Mouse (Mus musculus) erythroblast, embryonic 14.5 days (primary cell): Measurements from ENCODE around the gene Wdfy4. TPM values are rescaled to one million over a fixed set of nuclear protein-coding genes. Genes with fewer than 3 reads are reported as not detected.

Experiments used
- H3K27me3 ChIP-seq: 2 replicates; pipeline ENCODE4 v1.6.1; 2012; ENCODE audit warnings: inconsistent platforms; ENCODE audit not compliant: control insufficient read depth
- H3K36me3 ChIP-seq: 2 replicates; pipeline ENCODE4 v1.6.1; 2012; ENCODE audit warnings: mild to moderate bottlenecking, inconsistent platforms; ENCODE audit not compliant: control insufficient read depth
- H3K4me1 ChIP-seq: 2 replicates; pipeline ENCODE4 v1.6.1; 2012; ENCODE audit warnings: inconsistent platforms; ENCODE audit not compliant: control insufficient read depth
- H3K4me3 ChIP-seq: replicated peaks from 2 replicates; pipeline ENCODE3; 2012; ENCODE audit warnings: moderate library complexity, mild to moderate bottlenecking, inconsistent platforms
- H3K9me3 ChIP-seq: 2 replicates; pipeline ENCODE4 v1.6.1; 2012; ENCODE audit warnings: low read length, inconsistent platforms, mixed read lengths; ENCODE audit not compliant: control insufficient read depth
- GATA1 ChIP-seq: IDR thresholded peaks from 2 replicates; pipeline ENCODE4 v1.6.1; 2012; ENCODE audit warnings: low read length, inconsistent platforms, mixed read lengths
- TAL1 ChIP-seq: IDR thresholded peaks from 3 replicates; pipeline ENCODE4 v1.6.1; 2012; ENCODE audit warnings: low read length, inconsistent platforms, mixed read lengths
- polyA plus RNA-seq: library from polyadenylated mRNA; stranded (reverse); fragments of >175 nt; gene quantifications from 2 replicates; pipeline ENCODE4 v1.2.3, GENCODE M21; 2012

Wdfy4 gene
- polyA plus RNA-seq, 1 experiment: 0.02 TPM

DNA sequence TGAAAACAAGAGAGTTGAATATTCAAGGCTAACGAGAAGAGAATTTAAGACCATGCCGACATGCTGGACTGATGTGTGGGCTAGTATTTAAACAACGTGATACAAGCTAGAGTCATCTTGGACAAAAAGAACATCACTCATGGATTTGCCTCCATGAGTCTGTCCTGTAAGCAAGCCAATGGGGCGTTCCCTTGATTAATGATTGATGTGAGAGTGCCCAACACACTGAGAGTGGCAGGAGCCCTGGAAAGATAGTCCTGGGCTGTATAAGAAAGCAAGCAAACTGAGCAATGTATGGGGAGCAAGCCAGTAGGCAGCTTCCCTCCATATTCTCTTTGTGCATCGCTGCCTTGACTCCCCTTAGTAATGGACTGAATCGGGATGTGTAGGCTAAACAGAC lies 106.7 kb downstream of the Wdfy4 start:
- Histone ChIP-seq H3K9me3 (no peaks in the 10 kb centered on the region), H3K4me1 (no peaks in the 10 kb centered on the region), H3K27me3 (no peaks in the 10 kb centered on the region), H3K36me3 (no peaks in the 10 kb centered on the region), H3K4me3 (no peak overlapping the region)
- TF ChIP-seq GATA1: no peak
- no peak for TF ChIP-seq TAL1

DNA sequence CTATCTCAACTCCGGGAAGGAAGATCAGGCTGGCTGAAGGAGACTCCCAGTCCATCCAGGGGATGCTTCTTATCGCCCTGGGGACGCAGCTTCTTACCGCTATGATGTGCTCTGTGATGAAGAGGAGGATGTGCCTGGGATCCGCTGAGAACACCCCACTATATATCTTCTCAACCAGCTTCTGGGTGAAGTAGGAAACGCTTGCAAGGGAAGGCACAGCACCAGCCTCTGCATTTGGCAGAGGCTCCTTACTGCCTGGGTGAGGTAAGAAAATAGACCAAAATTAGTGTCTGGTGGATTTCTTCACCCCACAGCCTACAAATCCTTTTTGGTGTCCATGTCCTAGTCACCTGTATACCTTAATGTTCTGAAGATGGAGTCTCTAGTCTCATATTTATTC lies 107.2 kb downstream of the Wdfy4 start:
- Histone ChIP-seq H3K27me3 (no peaks in the 10 kb centered on the region), H3K36me3 (no peaks in the 10 kb centered on the region), H3K4me3 (no peak overlapping the region), H3K9me3 (no peaks in the 10 kb centered on the region), H3K4me1 (no peaks in the 10 kb centered on the region)
- TF ChIP-seq GATA1: no peak
- TF ChIP-seq TAL1: no peak

DNA sequence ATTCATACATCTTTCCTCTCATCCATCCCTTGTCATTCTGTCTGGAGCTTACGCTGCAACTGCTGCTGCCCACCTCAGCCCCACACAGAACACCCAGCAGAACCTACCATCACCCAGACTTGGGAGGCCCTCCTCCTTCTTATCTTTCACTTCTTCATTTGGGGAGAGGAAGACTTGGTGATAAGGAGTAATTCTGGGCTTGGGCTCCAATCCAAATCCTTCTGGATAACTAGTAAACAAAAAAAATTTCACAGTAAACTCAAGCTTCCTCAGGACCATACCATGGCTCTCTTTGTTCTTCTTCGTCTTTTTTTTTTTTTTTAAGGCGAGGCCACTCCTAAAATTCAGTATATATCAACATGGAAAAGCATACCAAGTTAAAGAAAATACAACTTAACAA lies 112.0 kb downstream of the Wdfy4 start:
- TF ChIP-seq GATA1 (no peak), TAL1 (no peak)
- no peaks in the 10 kb centered on the region for H3K9me3 ChIP-seq

DNA sequence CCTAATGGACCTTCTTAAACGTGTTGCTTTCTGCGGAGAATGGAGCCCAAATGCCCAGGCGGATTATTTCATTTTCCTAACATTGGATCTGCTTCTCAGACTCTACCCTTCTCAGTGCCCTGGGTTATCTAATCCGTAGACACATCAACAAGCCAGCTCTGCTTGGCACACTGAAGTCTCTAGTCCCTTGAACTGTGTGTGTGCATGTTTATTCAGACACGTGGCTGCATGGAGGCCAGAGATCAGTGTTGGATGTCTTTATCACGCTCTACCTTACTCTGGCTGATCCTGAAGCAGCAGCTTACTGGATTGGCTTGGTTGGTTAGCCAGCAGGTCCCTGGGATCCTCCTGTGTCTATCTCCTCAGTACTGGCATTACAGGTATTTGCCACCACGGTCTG lies 113.0 kb downstream of the Wdfy4 start:
- no peaks in the 10 kb centered on the region for H3K36me3 ChIP-seq
- no peaks in the 10 kb centered on the region for H3K9me3 ChIP-seq
- no peak overlapping the region for H3K4me3 ChIP-seq
- TF ChIP-seq TAL1 (no peak), GATA1 (no peak)
- H3K4me1 ChIP-seq: no peaks in the 10 kb centered on the region
- no peaks in the 10 kb centered on the region for H3K27me3 ChIP-seq

More for the DNA sequence above, 112.0 kb downstream of the Wdfy4 start:
- no peaks in the 10 kb centered on the region for H3K27me3 ChIP-seq
- H3K4me3 ChIP-seq: no peak overlapping the region
- no peaks in the 10 kb centered on the region for H3K4me1 ChIP-seq
- no peaks in the 10 kb centered on the region for H3K36me3 ChIP-seq

DNA sequence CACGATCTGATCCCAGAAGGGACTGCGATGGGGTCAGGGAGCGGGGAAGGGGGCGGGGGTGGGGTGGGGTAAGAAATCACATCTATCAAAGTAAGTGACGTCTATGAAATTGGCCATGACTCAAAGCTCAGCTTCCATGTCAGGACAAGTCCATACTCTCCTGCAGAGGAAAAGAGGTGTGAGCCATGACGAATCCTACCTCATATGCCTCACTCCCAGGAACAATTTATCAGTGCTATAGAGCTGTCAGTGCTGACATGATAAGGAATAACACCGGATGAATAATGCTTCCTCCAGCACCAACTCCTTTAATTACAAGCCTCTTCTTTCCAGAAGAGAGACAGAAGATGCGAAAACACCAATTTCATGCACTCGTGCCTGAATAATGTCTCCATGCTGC lies 117.6 kb downstream of the Wdfy4 start:
- Histone ChIP-seq H3K27me3 (no peaks in the 10 kb centered on the region), H3K4me3 (no peak overlapping the region), H3K36me3 (no peaks in the 10 kb centered on the region), H3K4me1 (no peaks in the 10 kb centered on the region), H3K9me3 (no peaks in the 10 kb centered on the region)
- TF ChIP-seq TAL1 (no peak), GATA1 (no peak)

DNA sequence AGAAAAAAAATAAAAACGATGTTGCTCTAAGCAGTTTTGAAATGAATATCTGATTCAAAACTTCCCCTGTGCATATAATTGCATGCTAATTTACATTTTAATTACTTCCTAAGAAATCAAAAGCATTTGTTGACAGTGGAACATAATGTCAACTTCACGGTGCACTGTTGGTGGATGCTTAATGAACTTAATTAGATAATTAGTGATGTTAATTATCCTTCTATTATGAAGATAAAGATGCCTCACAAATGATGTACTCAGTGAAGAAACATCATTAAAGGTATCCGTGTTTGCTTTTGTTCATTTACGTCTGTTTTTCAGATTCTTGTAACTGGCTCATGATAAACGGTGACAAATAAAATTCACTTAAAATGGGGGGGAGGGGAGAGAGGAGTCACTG lies 122.3 kb downstream of the Wdfy4 start:
- TF ChIP-seq TAL1: no peak
- no peak for TF ChIP-seq GATA1
- no peaks in the 10 kb centered on the region for H3K4me1 ChIP-seq
- H3K36me3 ChIP-seq: no peaks in the 10 kb centered on the region
- no peaks in the 10 kb centered on the region for H3K27me3 ChIP-seq
- no peak overlapping the region for H3K4me3 ChIP-seq
- H3K9me3 ChIP-seq: no peaks in the 10 kb centered on the region

DNA sequence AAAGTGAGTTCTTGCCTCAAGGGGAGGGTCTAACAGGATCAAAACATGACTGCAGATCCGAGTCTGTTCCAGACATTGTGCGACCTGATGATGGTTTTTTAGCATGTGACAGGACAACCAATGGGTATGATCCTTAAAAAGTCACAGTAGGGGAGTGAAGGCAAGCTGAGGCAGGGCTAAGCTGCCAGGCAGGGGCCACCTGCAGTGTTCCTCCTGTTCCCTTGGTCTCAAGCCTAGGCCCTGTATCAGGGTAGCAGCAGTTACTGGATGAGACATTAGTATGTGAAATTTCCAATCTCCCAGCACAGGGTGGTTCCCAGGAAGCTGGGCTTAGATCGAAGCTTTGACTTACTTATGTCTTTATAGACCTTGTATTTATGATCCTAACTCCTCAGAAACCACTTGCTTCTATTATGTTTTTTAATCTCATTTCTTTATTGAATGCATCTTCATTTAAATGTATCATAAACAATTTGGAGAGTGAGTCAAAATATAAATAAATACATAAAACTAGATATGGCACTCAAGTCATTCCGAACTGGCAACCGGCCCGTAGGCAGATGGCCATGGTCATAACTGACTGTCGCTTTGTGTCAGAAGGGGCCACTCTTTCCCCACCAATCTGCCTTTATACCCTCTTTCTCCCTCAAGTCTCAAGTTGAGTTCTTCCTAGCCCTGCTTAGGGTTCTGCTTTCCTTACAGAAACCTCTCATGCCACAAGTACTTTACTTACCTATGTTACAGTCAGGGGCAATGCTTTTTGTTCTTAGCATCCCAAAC lies 126.2 kb downstream of the Wdfy4 start:
- Histone ChIP-seq H3K36me3 (no peaks in the 10 kb centered on the region), H3K27me3 (no peaks in the 10 kb centered on the region), H3K9me3 (no peaks in the 10 kb centered on the region), H3K4me1 (no peaks in the 10 kb centered on the region), H3K4me3 (no peak overlapping the region)
- TF ChIP-seq GATA1 (no peak), TAL1 (no peak)

DNA sequence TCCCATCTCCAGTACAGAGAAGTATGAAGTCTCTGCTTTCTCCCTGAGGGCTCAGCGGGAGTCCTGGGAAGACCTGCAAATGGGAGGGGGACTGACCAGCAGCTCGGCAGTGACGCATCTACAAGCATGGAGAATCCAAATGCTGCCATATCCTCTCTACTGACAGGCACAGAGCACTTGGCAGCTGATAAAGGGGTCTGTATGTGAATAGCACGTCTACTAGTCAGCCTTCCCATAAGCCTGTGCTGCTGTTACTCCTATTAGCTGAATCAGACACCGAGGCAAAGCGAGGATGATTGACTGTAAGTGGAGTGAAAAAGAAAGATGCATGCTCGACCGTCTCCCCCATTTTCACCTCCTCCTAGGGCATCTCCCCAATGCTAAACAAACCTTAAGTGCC lies 131.9 kb downstream of the Wdfy4 start:
- Histone ChIP-seq H3K9me3 (no peaks in the 10 kb centered on the region), H3K36me3 (no peaks in the 10 kb centered on the region), H3K4me1 (no peaks in the 10 kb centered on the region), H3K27me3 (no peaks in the 10 kb centered on the region), H3K4me3 (no peak overlapping the region)
- TF ChIP-seq TAL1 (no peak), GATA1 (no peak)

DNA sequence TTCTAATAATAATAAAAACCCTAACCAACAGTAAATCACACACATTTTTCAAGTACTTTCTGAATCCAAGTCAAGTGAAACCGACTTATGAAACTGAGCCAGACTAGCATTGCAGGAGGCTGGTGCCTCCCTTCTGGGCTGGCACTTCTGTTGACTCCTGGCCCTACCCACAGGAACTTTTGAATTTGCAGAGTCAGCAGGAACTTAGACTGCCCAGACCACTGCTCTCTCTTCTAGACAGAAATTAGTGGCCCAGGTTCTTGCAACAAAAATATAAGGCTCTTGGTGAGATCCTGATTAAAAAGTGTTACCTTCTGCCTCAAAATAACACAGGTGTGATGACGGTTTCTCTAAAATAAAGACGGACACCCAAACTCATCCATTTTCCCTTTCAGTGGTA lies 140.1 kb downstream of the Wdfy4 start:
- Histone ChIP-seq H3K4me3 (no peak overlapping the region), H3K36me3 (no peaks in the 10 kb centered on the region), H3K27me3 (no peaks in the 10 kb centered on the region), H3K4me1 (no peaks in the 10 kb centered on the region), H3K9me3 (no peaks in the 10 kb centered on the region)
- TF ChIP-seq GATA1 (no peak), TAL1 (no peak)

DNA sequence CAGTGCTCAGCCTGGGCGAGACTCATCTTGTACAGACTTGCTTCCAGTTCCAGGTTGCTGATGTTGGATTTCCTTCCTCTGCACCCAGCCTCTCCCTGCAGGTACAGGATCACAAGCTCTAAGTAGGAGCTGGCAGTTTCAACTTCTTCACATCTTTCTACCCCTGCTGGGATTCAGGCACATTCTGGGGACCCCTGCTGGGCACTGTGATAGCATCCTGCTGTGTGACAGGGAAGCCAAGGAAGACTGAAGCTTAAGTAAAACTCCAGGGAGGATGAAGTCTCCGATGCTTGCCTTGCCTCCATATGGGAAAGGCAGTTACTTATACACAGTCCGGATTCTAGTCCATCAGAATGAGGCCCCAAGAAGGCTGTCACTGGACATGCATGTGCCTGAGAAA lies 148.5 kb downstream of the Wdfy4 start:
- H3K4me3 ChIP-seq: no peak overlapping the region
- no peaks in the 10 kb centered on the region for H3K9me3 ChIP-seq
- H3K36me3 ChIP-seq: no peaks in the 10 kb centered on the region
- TF ChIP-seq GATA1: no peak
- no peak for TF ChIP-seq TAL1
- no peaks in the 10 kb centered on the region for H3K27me3 ChIP-seq
- no peaks in the 10 kb centered on the region for H3K4me1 ChIP-seq
